Mouse (Mus musculus): ENCODE measurements at regions not wholly inside any gene's neighbourhood (a gene's known extent, or its start where the extent isn't known, plus 50 kb on each side); places are given as distances from the start of the nearest gene placed in this dataset.

DNA sequence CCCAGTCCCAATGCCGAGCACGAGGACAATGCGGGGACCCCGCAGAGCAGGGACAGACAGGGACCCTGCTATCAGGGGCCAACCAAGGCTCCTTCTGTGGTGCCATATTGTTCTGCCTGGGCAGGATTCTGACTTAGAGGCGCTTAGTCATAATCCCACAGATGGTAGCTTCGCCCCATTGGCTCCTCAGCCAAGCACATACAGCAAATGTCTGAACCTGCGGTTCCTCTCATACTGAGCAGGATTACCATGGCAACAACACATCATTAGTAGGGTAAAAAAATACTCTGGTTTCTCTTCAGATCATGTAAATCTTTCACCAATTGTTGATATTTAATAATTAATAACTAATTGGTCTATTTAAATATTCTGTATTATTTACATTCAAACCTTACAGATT lies 2140.3 kb upstream of the Cdh20 start:
- peak; percentile 92 to 94 for DNase-seq

DNA sequence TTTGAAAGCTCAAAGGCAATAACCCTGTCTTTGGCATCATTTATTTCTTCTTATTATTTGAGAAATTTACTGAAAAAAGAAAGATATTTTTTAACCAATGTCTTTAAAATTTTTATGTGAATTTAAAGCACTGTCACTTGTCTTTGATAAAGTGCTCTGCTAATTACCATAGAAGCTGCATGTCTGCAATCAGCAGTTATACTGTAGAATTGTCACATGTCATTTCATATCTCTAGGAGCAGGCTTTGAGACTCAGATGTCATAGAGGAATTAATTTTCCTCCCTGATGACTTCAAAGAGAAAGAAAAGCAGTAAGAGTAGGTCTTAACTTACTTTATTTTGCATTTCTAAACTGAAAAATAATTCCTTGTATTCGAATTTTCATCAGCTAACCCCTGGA lies 2123.9 kb upstream of the Cdh20 start:
- no peak for DNase-seq

DNA sequence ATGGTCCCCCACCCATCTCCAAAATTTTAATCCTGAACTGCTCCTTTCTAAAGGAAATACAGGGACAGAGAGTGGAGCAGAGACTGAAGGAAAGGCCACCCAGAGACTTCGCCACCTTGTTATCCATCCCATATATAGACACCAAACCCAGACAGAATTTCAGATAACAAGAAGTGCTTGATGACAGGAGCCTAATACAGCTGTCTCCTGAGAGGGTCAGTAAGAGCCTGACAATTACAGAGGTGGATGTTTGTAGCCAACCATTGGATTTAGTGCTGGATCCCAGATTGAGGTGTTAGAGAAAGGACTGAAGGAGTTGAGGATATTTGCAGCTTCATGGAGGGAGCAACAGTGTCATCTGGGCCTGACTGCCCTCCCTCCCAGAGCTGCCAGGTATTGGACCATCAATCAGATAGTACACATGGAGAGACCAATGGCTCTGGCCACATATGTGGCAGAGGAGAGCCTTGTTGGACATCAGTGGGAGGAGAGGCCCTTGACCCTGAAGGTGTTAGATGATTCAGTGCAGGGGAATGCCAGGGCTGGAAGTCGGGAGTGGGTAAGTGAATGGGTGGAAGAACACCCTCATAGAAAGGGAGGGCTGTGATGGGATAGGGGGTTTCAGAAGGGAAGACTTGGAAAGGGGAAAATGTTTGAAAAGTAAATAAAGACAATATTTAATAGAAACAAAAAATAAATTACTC lies 2080.8 kb upstream of the Cdh20 start:
- DNase-seq = no peak

DNA sequence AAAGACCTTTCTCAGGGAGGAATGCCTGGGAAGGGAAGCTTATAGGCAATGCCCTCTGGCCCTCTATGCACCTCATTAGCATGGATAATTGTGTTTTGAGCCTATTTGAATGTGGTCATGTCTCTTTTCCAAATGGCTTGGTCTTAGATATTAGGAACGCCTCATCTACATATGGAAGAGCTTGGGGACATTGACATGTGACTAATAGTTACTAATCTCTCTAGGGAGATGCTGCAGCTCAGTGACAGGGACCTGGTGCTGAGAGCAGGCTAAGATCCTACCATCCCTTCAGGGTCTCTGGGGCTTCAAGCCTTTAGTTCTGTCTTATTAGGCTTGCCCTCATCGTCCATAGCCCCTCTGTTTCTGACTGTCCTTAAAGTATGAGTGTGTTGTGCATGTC lies 2051.9 kb upstream of the Cdh20 start:
- no peak for DNase-seq

DNA sequence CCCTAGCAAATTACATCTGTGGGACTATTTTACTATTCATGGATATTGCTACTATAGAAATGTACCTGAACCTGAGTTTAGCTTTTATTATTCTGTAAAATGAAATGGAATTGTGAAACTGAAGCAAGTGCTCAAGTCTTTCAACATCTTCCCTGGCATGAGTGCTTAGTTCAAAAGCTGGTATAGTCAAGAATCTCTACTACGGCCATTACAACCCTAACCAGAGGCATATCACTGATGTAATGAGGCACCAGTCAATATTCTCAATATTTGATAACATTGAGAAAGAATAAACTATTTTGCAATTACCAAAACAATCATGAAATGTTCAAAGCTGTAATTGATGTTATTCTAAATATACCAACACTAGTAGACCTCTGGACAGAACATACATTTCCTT lies 2034.3 kb upstream of the Cdh20 start:
- DNase-seq = no peak

DNA sequence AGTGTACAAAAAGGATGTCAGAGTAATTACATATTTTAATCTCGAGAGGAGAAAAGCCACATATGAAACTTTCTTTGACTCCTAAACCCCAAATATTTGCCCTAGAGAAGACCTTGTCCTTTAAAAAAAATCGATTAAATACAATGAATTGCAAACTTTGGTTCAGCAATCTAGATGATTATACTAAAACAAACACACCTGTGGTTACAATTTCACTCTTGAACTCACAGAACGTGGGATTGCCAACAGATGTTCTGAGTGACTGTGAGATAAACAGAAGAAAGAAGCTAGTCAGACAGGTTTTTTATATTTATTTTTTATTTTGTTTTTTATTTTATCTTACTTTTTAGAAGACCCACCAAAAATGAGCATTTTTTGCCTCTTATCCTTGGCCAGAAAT lies 2032.9 kb upstream of the Cdh20 start:
- DNase-seq = no peak

DNA sequence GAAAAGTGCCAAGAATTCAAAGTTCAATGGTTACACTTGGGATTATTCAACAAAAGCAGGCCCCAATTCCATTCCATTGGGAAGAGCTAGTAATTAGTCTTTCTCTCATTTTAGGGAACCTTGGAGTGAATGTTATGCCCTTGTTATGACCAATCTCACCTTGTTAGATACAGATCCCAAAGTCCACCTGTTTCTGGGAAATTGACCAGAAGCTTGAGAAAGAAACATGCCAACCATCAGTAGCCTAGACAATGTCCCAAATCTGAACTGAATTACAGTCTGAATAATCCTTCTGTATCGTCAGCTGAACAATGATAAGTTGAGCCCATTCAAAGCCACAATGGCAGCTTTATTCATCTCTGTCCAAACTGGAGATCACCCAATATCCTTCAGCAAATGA lies 2010.4 kb upstream of the Cdh20 start:
- no peak for DNase-seq
